Mouse (Mus musculus) stomach, embryonic 16.5 days (tissue): ENCODE results near the gene Smim13. TPM values are rescaled to one million over a fixed set of nuclear protein-coding genes. Genes with fewer than 3 reads are reported as not detected.
"Not testable (repeated sequence)": the region's sequence is repeated elsewhere in the genome, so short reads cannot be mapped to it uniquely, and the experiment has no call there.

Experiments
- ATAC-seq: fragments of 200-750 bp; cut with Nextera tagmentation; 2 replicates; pipeline ENCODE4 v1.8.0; 2017; ENCODE audit warnings: moderate number of reproducible peaks, moderate TSS enrichment; ENCODE audit not compliant: insufficient read depth, low FRiP score
- H3K27ac ChIP-seq: fragments of 300-500 bp; sonication (generic); 2 replicates; pipeline ENCODE4 v1.5.1; 2014; ENCODE audit warnings: low read length
- H3K27me3 ChIP-seq: fragments of 300-500 bp; sonication (generic); 2 replicates; pipeline ENCODE4 v1.6.1; 2014; ENCODE audit warnings: low read length, control low read depth, mixed read lengths; ENCODE audit not compliant: control insufficient read depth, insufficient read depth
- H3K36me3 ChIP-seq: fragments of 300-500 bp; sonication (generic); 2 replicates; pipeline ENCODE4 v1.6.1; 2014; ENCODE audit warnings: low read length; ENCODE audit not compliant: control insufficient read depth, insufficient read depth
- H3K4me1 ChIP-seq: fragments of 300-500 bp; sonication (generic); 2 replicates; pipeline ENCODE4 v1.6.1; 2014; ENCODE audit warnings: low read length, control low read depth, mixed read lengths; ENCODE audit not compliant: control insufficient read depth, insufficient read depth
- H3K4me2 ChIP-seq: fragments of 300-500 bp; sonication (generic); 2 replicates; pipeline ENCODE4 v1.6.1; 2014; ENCODE audit warnings: low read depth, low read length, mixed read lengths
- H3K4me3 ChIP-seq: fragments of 300-500 bp; sonication (generic); replicated peaks from 2 replicates; pipeline ENCODE4 v1.5.1; 2014; ENCODE audit warnings: mild to moderate bottlenecking, low read length
- H3K9ac ChIP-seq: fragments of 300-500 bp; sonication (generic); 2 replicates; pipeline ENCODE4 v1.6.1; 2014; ENCODE audit warnings: low read length
- H3K9me3 ChIP-seq: fragments of 300-500 bp; sonication (generic); replicated peaks from 2 replicates; pipeline ENCODE4 v1.6.1; 2016; ENCODE audit warnings: low read length, control low read depth; ENCODE audit not compliant: control insufficient read depth
- WGBS: fragments of 180-500 bp; shearing (Covaris S2); extraction: QIAGEN DNeasy Blood & Tissue Kit; methylation state at CpG from one replicate; pipeline ENCODE4 v1.1.7; 2014; 5-methylcytosine and 5-hydroxymethylcytosine counted together
- polyA plus RNA-seq: library from polyadenylated mRNA; unstranded; fragments of >200 nt; fragmentation: Nextera tagmentation; extraction: Ambion mirVana; gene quantifications from 2 replicates; pipeline ENCODE4 v1.2.1, GENCODE M21; 2015

Smim13 gene
- polyA plus RNA-seq, 1 experiment from 2014 or later = 14.4 TPM

DNA sequence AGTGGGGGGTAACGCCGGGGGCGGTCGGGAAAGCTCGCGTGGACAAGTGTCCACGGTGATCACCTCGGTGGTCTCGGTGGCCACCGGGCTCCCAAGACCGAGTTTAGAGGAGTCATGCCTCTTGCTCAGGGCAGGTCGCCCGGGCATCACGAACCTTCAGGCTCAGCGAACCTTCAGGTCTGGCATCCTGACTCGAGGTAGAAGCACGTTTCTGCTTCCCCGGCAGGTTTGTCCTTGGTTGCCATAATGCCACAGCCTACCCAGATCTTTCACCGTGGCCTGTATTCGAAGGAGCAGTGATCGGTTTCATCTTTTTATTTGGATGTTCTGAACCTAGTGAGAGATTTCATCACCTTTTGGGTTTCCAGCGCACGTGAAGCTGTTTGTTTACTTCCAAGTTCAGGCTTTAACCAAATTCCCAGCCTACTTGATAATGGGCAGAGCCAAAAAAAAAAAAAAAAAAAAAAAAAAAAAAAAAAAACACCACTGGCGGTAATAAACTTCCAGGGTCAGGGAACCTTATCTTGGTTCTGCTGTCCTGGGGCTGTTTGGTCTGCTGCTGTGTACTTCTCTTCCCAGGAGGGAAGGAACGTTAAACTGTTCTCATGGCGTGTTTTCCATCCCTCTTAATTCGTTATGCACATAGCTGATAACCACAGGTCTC is 806 bp downstream of the Smim13 start:
- Histone ChIP-seq H3K4me3 (peak overlapping the region; percentile 85), H3K27me3 (no peaks in the 10 kb centered on the region), H3K9me3 (no peaks in the 10 kb centered on the region), H3K4me1 (peaks cover 15% of the 10 kb centered on the region), H3K4me2 (peak overlapping the region; percentile 82), H3K27ac (peak overlapping the region; percentile 89), H3K9ac (peak overlapping the region; percentile 91), H3K36me3 (no peaks in the 10 kb centered on the region; the same call in 1 of the 2 replicates)
- 2% methylated on average over 27 of the region's 27 CpGs for WGBS
- ATAC-seq = no peak

DNA sequence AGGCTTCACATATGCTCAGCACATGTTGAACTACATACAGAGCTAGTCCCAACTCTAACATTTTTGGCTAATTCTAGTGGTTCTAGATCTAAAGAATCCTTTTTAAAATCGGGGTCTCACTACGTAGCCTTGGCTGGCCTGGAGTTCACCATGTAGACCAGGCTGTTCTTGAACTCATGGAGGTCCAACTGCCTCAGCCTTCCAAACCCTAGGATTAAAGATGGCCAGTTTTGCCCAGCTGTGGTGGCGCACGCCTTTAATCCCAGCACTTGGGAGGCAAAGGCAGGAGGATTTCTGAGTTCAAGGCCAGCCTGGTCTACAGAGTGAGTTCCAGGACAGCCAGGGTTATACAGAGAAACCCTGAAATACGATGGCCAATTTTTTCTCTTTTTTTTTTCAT is 1.6 kb downstream of the Smim13 start:
- H3K27me3 ChIP-seq, H3K36me3 ChIP-seq, ATAC-seq, H3K9me3 ChIP-seq: not testable (repeated sequence)
- 83% methylated on average over 5 of the region's 5 CpGs for WGBS
- Histone ChIP-seq H3K4me1 (peaks cover 15% of the 10 kb centered on the region), H3K27ac (peak overlapping the region; percentile 76), H3K4me2 (peak overlapping the region; percentile 82), H3K4me3 (peak overlapping the region; percentile 85), H3K9ac (peak overlapping the region; percentile 31; the same call in 1 of the 2 replicates)

DNA sequence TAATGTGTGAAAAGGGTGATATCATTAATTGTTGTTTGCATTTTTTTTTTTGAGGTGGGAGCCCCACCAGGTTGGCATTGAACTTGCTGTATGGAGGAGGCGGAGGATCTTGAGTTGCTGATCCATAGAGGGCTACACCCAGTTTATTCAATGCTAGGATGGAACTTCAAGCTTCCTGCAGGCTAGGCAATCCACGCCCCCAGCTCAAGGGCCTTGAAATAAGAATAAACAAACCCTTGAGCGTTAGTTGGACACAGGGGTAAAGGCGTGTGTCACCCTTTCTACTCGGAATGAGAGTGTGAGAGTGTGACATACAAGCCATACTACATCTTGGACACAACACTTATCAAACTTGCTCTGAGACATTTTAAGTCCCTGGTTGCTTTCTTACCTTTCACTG is 2.0 kb downstream of the Smim13 start:
- no peaks in the 10 kb centered on the region; the same call in 1 of the 2 replicates for H3K36me3 ChIP-seq
- H3K9me3 ChIP-seq = no peaks in the 10 kb centered on the region
- H3K27me3 ChIP-seq = no peaks in the 10 kb centered on the region
- H3K9ac ChIP-seq = no peak overlapping the region
- 27% methylated on average over 5 of the region's 5 CpGs for WGBS
- H3K4me1 ChIP-seq = peaks cover 15% of the 10 kb centered on the region
- no peak overlapping the region for H3K4me3 ChIP-seq
- H3K4me2 ChIP-seq = peak overlapping the region; percentile 82
- peak overlapping the region; percentile 76 for H3K27ac ChIP-seq
- no peak for ATAC-seq

DNA sequence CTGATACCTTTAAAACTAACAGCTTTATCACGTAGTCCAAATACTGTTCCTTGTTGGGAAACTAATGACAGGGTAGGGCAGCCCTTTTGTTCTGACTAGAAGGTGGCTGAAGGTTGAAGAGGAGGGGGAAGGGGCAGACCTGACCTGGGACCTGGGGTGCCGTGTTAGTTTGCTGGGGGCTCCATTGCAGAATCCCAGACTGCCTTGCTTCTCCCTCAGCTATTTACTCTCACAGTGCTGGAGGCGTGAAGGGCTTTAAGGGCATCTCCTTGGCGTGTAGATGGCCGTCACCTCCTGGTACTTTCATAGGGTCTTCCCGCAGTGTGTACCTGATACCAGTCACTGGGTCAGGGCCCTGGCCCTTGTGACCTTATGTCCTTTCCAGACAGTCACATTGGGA is 2.5 kb downstream of the Smim13 start:
- no peaks in the 10 kb centered on the region for H3K9me3 ChIP-seq
- H3K4me1 ChIP-seq = peaks cover 15% of the 10 kb centered on the region
- no peaks in the 10 kb centered on the region; the same call in 1 of the 2 replicates for H3K36me3 ChIP-seq
- peak; percentile 23; the same call in 1 of the 2 replicates for ATAC-seq
- H3K27me3 ChIP-seq = no peaks in the 10 kb centered on the region
- H3K27ac ChIP-seq = peak overlapping the region; percentile 76
- WGBS = 57% methylated on average over 6 of the region's 6 CpGs
- H3K4me2 ChIP-seq = peak overlapping the region; percentile 82; the same call in 1 of the 2 replicates
- no peak overlapping the region for H3K4me3 ChIP-seq
- no peak overlapping the region for H3K9ac ChIP-seq

DNA sequence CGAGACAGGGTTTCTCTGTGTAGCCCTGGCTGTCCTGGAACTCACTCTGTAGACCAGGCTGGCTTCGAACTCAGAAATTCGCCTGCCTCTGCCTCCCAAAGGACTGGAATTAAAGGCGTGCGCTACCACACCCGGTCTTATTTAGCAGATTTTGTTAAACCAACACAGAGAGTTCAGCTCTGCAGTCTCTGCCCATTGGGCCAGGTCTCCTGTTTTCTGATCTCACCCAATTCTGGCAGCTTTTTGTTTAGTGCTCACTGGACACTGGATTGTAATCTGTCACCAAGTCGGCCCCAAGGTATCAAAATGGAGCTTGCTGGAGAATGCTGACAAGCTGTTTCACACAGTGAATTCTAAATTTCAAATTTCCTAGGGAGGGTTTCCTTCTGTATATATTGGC is 3.1 kb downstream of the Smim13 start:
- no peak overlapping the region for H3K4me2 ChIP-seq
- peaks cover 15% of the 10 kb centered on the region for H3K4me1 ChIP-seq
- H3K4me3 ChIP-seq = no peak overlapping the region
- H3K27ac ChIP-seq = no peak overlapping the region
- no peak overlapping the region for H3K9ac ChIP-seq
- ATAC-seq = no peak
- H3K9me3 ChIP-seq = no peaks in the 10 kb centered on the region
- 86% methylated on average over 7 of the region's 7 CpGs for WGBS
- no peaks in the 10 kb centered on the region; the same call in 1 of the 2 replicates for H3K36me3 ChIP-seq
- no peaks in the 10 kb centered on the region for H3K27me3 ChIP-seq

DNA sequence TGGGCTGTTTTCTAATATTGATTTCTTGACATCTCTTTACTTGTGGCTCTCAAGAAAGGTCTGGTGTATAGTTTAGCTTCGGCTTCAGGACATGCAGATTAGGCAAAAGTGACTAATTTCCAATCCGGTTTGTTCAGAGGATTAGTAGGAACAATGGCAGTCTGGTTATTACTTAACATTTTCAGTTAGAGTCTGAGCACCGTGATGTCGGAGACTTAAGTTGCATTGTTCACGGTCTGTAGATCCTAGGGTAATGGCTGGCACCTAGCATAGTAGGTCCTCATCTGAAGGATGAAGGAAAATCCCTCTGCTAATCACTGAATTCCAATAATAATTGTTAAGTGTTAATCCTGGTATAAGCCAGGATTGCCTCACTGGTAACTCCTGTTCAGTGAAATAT is 6.5 kb downstream of the Smim13 start:
- Histone ChIP-seq H3K4me2 (no peak overlapping the region), H3K27ac (no peak overlapping the region), H3K9ac (no peak overlapping the region), H3K36me3 (no peaks in the 10 kb centered on the region; the same call in 1 of the 2 replicates), H3K4me1 (peaks cover 9% of the 10 kb centered on the region; the same call in 1 of the 2 replicates), H3K4me3 (no peak overlapping the region), H3K9me3 (no peaks in the 10 kb centered on the region), H3K27me3 (no peaks in the 10 kb centered on the region)
- ATAC-seq = no peak
- 80% methylated on average over 5 of the region's 5 CpGs for WGBS

DNA sequence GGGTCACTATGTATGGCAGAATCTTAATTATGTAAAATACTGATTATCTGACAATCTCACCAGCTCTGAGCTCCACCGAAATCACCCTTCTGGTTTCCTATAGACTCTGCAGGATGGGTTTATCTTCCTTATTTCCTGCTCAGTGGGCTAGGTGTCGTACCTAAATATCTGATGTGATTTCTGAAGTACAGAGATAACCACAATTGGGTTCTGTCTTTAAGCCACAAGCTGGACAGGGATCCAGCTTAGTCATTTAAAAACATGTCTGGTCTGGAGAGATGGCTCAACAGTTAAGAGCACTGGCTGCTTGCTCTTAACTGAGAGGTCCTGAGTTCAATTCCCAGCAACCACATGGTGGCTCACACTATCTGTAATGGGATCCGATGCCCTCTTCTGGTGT is 7.3 kb downstream of the Smim13 start:
- H3K9ac ChIP-seq = no peak overlapping the region
- ATAC-seq = no peak
- H3K9me3 ChIP-seq = no peaks in the 10 kb centered on the region
- H3K27ac ChIP-seq = no peak overlapping the region
- H3K4me1 ChIP-seq = 0 out of 2 replicates have a peak, but pooled peaks cover under 1% of the 10 kb centered on the region
- no peaks in the 10 kb centered on the region; the same call in 1 of the 2 replicates for H3K36me3 ChIP-seq
- no peak overlapping the region for H3K4me3 ChIP-seq
- WGBS = 84% methylated on average over 3 of the region's 3 CpGs
- H3K27me3 ChIP-seq = no peaks in the 10 kb centered on the region
- no peak overlapping the region for H3K4me2 ChIP-seq

DNA sequence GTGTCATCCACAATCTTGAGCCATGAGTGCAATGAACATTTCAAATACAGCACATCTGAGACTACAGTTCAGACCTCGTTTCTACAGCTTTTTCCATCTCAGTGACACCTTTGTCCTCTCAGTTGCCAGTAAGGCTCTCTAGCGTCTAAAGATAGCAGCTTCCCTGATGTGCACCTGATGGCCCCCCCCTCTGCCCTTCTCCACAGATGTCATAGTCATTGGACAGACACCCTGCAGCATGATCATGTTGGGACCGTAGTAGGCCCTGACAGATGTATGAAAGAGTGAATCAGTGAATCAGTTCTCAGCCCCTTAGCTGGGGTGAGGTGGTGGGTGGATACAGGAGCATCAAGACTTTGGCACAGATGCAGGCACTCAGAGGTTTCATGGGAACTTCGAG is 8.2 kb downstream of the Smim13 start:
- H3K9me3 ChIP-seq = no peaks in the 10 kb centered on the region
- H3K27me3 ChIP-seq = no peaks in the 10 kb centered on the region
- ATAC-seq = no peak
- H3K27ac ChIP-seq = no peak overlapping the region
- 83% methylated on average over 4 of the region's 4 CpGs for WGBS
- H3K4me3 ChIP-seq = no peak overlapping the region
- no peak overlapping the region for H3K9ac ChIP-seq
- no peaks in the 10 kb centered on the region; the same call in 1 of the 2 replicates for H3K36me3 ChIP-seq
- no peaks in the 10 kb centered on the region for H3K4me1 ChIP-seq
- H3K4me2 ChIP-seq = no peak overlapping the region

DNA sequence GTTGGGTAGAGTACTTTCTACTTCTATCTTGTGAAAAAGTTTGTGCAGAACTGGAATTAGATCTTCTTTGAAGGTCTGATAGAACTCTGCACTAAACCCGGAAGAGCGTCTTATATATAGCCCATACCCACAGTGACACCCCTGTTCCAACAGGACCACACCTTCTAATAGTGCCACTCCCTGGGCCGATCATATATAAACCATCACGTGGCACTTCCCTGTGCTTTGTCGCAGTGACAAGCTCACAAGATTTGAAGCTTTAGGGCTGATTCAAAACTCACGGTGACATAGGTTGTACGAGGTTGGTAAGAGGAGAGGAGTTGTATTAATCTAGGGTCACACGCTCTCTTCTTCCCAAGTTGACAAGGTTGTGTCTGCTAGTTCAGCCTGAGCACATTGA is 12.0 kb downstream of the Smim13 start:
- not testable (repeated sequence) for H3K36me3 ChIP-seq, H3K4me1 ChIP-seq, H3K9ac ChIP-seq, H3K27me3 ChIP-seq, ATAC-seq, H3K4me3 ChIP-seq, H3K4me2 ChIP-seq, H3K27ac ChIP-seq, H3K9me3 ChIP-seq
- WGBS = 86% methylated on average over 8 of the region's 8 CpGs
